Mouse (Mus musculus) midbrain, embryonic 11.5 days (tissue): Measurements from ENCODE around the gene Phlpp1. TPM values are rescaled to one million over a fixed set of nuclear protein-coding genes. Genes with fewer than 3 reads are reported as not detected.
A peak's percentile ranks its signal among the peaks of the same experiment; 100 is the strongest.

Experiments used
- ATAC-seq: fragments of 200-750 bp; cut with Nextera tagmentation; 2 replicates; pipeline ENCODE4 v1.8.0; 2017; ENCODE audit warnings: moderate TSS enrichment, moderate library complexity; ENCODE audit not compliant: low FRiP score
- DNase-seq: peaks from one replicate; pipeline ENCODE4 v3.0.0; 2015; ENCODE audit warnings: low spot score; ENCODE audit errors: missing footprints
- H3K27ac ChIP-seq: fragments of 300-500 bp; sonication (generic); 2 replicates; pipeline ENCODE4 v1.5.1; 2014; ENCODE audit warnings: low read depth, low read length
- H3K27me3 ChIP-seq: fragments of 300-500 bp; sonication (generic); 2 replicates; pipeline ENCODE4 v1.6.1; 2014; ENCODE audit warnings: mild to moderate bottlenecking, low read length, moderate library complexity, mixed read lengths; ENCODE audit not compliant: control insufficient read depth, insufficient read depth
- H3K36me3 ChIP-seq: fragments of 300-500 bp; sonication (generic); 2 replicates; pipeline ENCODE4 v1.6.1; 2014; ENCODE audit warnings: mild to moderate bottlenecking, low read length, moderate library complexity, mixed read lengths; ENCODE audit not compliant: control insufficient read depth, insufficient read depth
- H3K4me1 ChIP-seq: fragments of 300-500 bp; sonication (generic); 2 replicates; pipeline ENCODE4 v1.6.1; 2014; ENCODE audit warnings: low read length; ENCODE audit not compliant: control insufficient read depth, insufficient read depth
- H3K4me2 ChIP-seq: fragments of 300-500 bp; sonication (generic); 2 replicates; pipeline ENCODE4 v1.6.1; 2014; ENCODE audit warnings: mild to moderate bottlenecking, moderate library complexity
- H3K4me3 ChIP-seq: fragments of 300-500 bp; sonication (generic); 2 replicates; pipeline ENCODE4 v1.5.1; 2014; ENCODE audit warnings: low read depth, low read length
- H3K9ac ChIP-seq: fragments of 300-500 bp; sonication (generic); 2 replicates; pipeline ENCODE4 v1.6.1; 2014; ENCODE audit warnings: low read length
- H3K9me3 ChIP-seq: fragments of 300-500 bp; sonication (generic); 2 replicates; pipeline ENCODE4 v1.6.1; 2016; ENCODE audit warnings: low read length; ENCODE audit not compliant: control insufficient read depth
- WGBS: fragments of 180-500 bp; shearing (Covaris S2); extraction: QIAGEN DNeasy Blood & Tissue Kit; methylation state at CpG from one replicate; pipeline ENCODE4 v1.1.7; 2014; 5-methylcytosine and 5-hydroxymethylcytosine counted together
- polyA plus RNA-seq: library from polyadenylated mRNA; unstranded; fragments of >200 nt; fragmentation: Nextera tagmentation; extraction: Ambion mirVana; gene quantifications from 2 replicates; pipeline ENCODE4 v1.2.1, GENCODE M21; 2014

Phlpp1 gene
- polyA plus RNA-seq, 1 experiment from 2014 or later: 6.8 TPM

GRCm38 (mm10) chr1:106269337-106269736, 97.8 kb downstream of the Phlpp1 start:
- DNase-seq (no peak), ATAC-seq (no peak)
- Histone ChIP-seq H3K4me3 (no peak overlapping the region), H3K9me3 (no peaks in the 10 kb centered on the region), H3K27ac (no peak overlapping the region), H3K4me2 (no peak overlapping the region), H3K4me1 (peaks cover 2% of the 10 kb centered on the region; the same call in 1 of the 2 replicates), H3K9ac (no peak overlapping the region), H3K27me3 (no peaks in the 10 kb centered on the region), H3K36me3 (no peaks in the 10 kb centered on the region)
- WGBS: 60% methylated on average over 4 of the region's 4 CpGs

DNA sequence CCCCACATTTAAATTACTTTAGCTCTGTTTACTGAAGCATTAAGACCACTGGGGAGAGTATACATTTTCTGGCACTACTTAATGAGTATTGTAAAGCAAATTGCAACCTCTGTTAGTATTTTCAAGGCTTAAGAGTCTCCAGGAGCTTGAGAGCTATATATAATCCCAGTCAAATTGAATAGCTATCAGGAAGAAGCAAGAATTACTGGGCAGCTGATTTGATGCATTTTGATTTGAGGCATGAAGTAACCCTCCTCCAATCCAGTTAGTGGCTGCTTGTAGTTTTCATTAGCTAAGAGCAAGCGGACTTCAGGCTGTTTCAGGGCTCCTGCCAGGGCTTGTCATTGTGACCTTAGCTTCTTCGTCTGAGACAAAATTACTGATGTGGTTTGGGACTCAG, 101.4 kb downstream of the Phlpp1 start:
- no peak overlapping the region for H3K27ac ChIP-seq
- 43% methylated on average over 2 of the region's 2 CpGs for WGBS
- no peak overlapping the region for H3K4me3 ChIP-seq
- H3K27me3 ChIP-seq: no peaks in the 10 kb centered on the region
- H3K9ac ChIP-seq: no peak overlapping the region
- no peak overlapping the region for H3K4me2 ChIP-seq
- H3K4me1 ChIP-seq: peaks cover 2% of the 10 kb centered on the region; the same call in 1 of the 2 replicates
- no peak for ATAC-seq
- H3K9me3 ChIP-seq: no peaks in the 10 kb centered on the region
- H3K36me3 ChIP-seq: no peaks in the 10 kb centered on the region
- DNase-seq: peak; percentile 76

DNA sequence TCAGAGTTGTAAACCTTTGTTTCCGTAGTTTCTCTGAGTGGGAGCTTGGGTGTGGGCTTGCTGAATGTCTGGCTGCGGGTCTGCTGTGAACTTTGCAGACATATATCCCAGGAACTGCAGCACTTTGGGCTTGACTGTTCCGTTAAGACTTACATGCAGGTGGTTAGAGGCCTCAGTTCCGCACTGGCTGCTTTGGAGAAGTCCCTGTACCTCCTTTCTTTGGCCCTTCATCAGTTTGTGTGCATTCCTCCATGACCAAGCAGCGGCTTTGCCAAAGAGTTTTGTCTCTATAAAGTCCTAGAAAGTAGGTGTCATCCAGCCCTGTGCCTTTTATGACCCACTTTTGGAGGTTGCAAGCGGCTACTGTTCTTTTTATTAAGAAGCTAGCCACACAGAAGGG, 102.2 kb downstream of the Phlpp1 start:
- H3K9ac ChIP-seq: no peak overlapping the region
- H3K27ac ChIP-seq: no peak overlapping the region
- no peaks in the 10 kb centered on the region for H3K36me3 ChIP-seq
- H3K9me3 ChIP-seq: no peaks in the 10 kb centered on the region
- peaks cover 4% of the 10 kb centered on the region; the same call in 1 of the 2 replicates for H3K4me1 ChIP-seq
- DNase-seq (peak; percentile 82), ATAC-seq (no peak)
- no peaks in the 10 kb centered on the region for H3K27me3 ChIP-seq
- H3K4me3 ChIP-seq: no peak overlapping the region
- WGBS: 68% methylated on average over 6 of the region's 6 CpGs
- no peak overlapping the region for H3K4me2 ChIP-seq

DNA sequence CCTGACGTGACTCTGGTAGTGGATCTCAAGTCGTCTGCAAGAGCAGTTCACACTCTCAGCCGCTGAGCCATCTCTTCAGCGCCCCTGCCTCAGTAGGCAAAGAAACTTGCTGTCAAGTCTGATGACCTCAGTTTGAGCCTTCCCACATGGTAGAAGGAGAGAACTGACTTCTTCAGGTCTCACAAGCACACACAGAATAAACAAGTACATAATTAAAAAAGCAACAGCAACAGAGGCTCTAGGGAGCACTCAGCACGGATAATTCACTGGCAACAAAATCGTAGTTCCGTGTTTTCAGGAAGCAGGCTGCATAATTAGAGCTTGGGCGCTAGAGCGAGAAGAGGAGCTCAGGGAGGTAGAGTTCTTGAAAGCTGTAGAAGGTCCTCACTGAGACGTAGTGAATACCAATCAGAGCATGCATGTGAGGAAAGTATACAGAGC, 103.0 kb downstream of the Phlpp1 start:
- H3K9me3 ChIP-seq: no peaks in the 10 kb centered on the region
- no peaks in the 10 kb centered on the region for H3K27me3 ChIP-seq
- peaks cover 4% of the 10 kb centered on the region; the same call in 1 of the 2 replicates for H3K4me1 ChIP-seq
- ATAC-seq (no peak), DNase-seq (peak; percentile 81)
- H3K27ac ChIP-seq: no peak overlapping the region
- no peak overlapping the region for H3K4me2 ChIP-seq
- no peak overlapping the region for H3K9ac ChIP-seq
- no peaks in the 10 kb centered on the region for H3K36me3 ChIP-seq
- 50% methylated on average over 10 of the region's 10 CpGs for WGBS
- no peak overlapping the region for H3K4me3 ChIP-seq

GRCm38 (mm10) chr1:106275142-106275541, 103.6 kb downstream of the Phlpp1 start:
- Histone ChIP-seq H3K4me2 (no peak overlapping the region), H3K4me1 (peaks cover 4% of the 10 kb centered on the region; the same call in 1 of the 2 replicates), H3K36me3 (no peaks in the 10 kb centered on the region), H3K27me3 (no peaks in the 10 kb centered on the region), H3K27ac (no peak overlapping the region), H3K9me3 (no peaks in the 10 kb centered on the region), H3K9ac (no peak overlapping the region), H3K4me3 (no peak overlapping the region)
- DNase-seq: peak; percentile 64
- no peak for ATAC-seq
- WGBS: 90% methylated on average over 4 of the region's 4 CpGs

- Histone ChIP-seq H3K4me1 (peaks cover 4% of the 10 kb centered on the region; the same call in 1 of the 2 replicates), H3K36me3 (no peaks in the 10 kb centered on the region), H3K9ac (no peak overlapping the region), H3K27ac (no peak overlapping the region), H3K4me3 (no peak overlapping the region), H3K9me3 (no peaks in the 10 kb centered on the region), H3K4me2 (no peak overlapping the region), H3K27me3 (no peaks in the 10 kb centered on the region)
- WGBS: 91% methylated on average over 7 of the region's 7 CpGs
- ATAC-seq (no peak), DNase-seq (peak; percentile 81)
Measured at GRCm38 (mm10) chr1:106275731-106276130, 104.2 kb downstream of the Phlpp1 start.

GRCm38 (mm10) chr1:106276824-106277223, 105.3 kb downstream of the Phlpp1 start:
- Histone ChIP-seq H3K9ac (no peak overlapping the region), H3K4me1 (peaks cover 4% of the 10 kb centered on the region; the same call in 1 of the 2 replicates), H3K27me3 (no peaks in the 10 kb centered on the region), H3K9me3 (no peaks in the 10 kb centered on the region), H3K36me3 (no peaks in the 10 kb centered on the region), H3K4me3 (no peak overlapping the region), H3K27ac (no peak overlapping the region), H3K4me2 (no peak overlapping the region)
- DNase-seq (no peak), ATAC-seq (no peak)
- 83% methylated on average over 1 of the region's 1 CpGs for WGBS

DNA sequence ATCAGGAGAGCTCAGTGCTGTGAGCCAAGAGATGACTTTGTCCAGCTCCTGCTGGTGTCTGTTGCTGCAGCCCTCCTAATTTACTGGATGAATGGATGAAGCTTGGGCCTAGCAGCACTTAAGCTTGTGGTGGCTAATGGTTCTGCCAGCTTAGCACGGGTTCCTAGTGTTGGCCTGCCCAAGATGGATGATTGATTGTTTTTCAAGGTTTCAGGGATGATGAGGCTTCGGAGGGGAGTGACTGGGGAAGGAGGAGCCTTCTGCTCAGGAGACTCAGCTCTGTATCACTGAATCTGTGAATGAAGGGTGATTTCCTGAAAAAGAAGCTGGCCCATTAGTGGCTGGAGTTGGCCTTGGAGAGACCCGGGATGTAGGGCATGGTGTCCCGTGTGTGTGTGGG, 105.7 kb downstream of the Phlpp1 start:
- H3K4me3 ChIP-seq: no peak overlapping the region
- no peak overlapping the region for H3K9ac ChIP-seq
- no peaks in the 10 kb centered on the region for H3K27me3 ChIP-seq
- H3K4me2 ChIP-seq: no peak overlapping the region
- H3K4me1 ChIP-seq: peaks cover 4% of the 10 kb centered on the region; the same call in 1 of the 2 replicates
- H3K27ac ChIP-seq: no peak overlapping the region
- H3K36me3 ChIP-seq: no peaks in the 10 kb centered on the region
- 69% methylated on average over 4 of the region's 4 CpGs for WGBS
- ATAC-seq (no peak), DNase-seq (no peak)
- H3K9me3 ChIP-seq: no peaks in the 10 kb centered on the region

GRCm38 (mm10) chr1:106278552-106279060, 107.1 kb downstream of the Phlpp1 start:
- H3K27ac ChIP-seq: no peak overlapping the region
- no peak for ATAC-seq

More at GRCm38 (mm10) chr1:106278552-106279060, 107.1 kb downstream of the Phlpp1 start:
- DNase-seq: no peak
- WGBS: 83% methylated on average over 5 of the region's 5 CpGs
- no peak overlapping the region for H3K9ac ChIP-seq
- no peak overlapping the region for H3K4me2 ChIP-seq
- H3K27me3 ChIP-seq: no peaks in the 10 kb centered on the region
- H3K9me3 ChIP-seq: no peaks in the 10 kb centered on the region
- no peaks in the 10 kb centered on the region for H3K36me3 ChIP-seq
- H3K4me1 ChIP-seq: peaks cover 2% of the 10 kb centered on the region; the same call in 1 of the 2 replicates
- H3K4me3 ChIP-seq: no peak overlapping the region
